Mouse (Mus musculus) midbrain, postnatal 0 days (tissue): ENCODE data around the gene Parp11. TPM values are rescaled to one million over a fixed set of nuclear protein-coding genes. Genes with fewer than 3 reads are reported as not detected.

Source experiments
- ATAC-seq: fragments of 200-750 bp; cut with Nextera tagmentation; 2 replicates; pipeline ENCODE4 v1.8.0; 2017; ENCODE audit warnings: moderate number of reproducible peaks, mild to moderate bottlenecking, moderate TSS enrichment, moderate library complexity; ENCODE audit not compliant: low FRiP score
- DNase-seq: peaks from one replicate; pipeline ENCODE4 v3.0.0-alpha.2; 2015; ENCODE audit warnings: low spot score
- H3K27ac ChIP-seq: fragments of 300-500 bp; sonication (generic); 2 replicates; pipeline ENCODE4 v1.5.1; 2014; ENCODE audit warnings: low read depth, mild to moderate bottlenecking, low read length, mixed read lengths
- H3K27me3 ChIP-seq: fragments of 300-500 bp; sonication (generic); 2 replicates; pipeline ENCODE4 v1.6.1; 2014; ENCODE audit warnings: low read length, control low read depth, mixed read lengths; ENCODE audit not compliant: insufficient read depth
- H3K36me3 ChIP-seq: fragments of 300-500 bp; sonication (generic); 2 replicates; pipeline ENCODE4 v1.6.1; 2014; ENCODE audit warnings: low read length, control low read depth, mixed read lengths; ENCODE audit not compliant: insufficient read depth
- H3K4me1 ChIP-seq: fragments of 300-500 bp; sonication (generic); 2 replicates; pipeline ENCODE4 v1.6.1; 2014; ENCODE audit warnings: mild to moderate bottlenecking, control low read depth, antibody characterized with exemption, low read length, mixed read lengths; ENCODE audit not compliant: insufficient read depth
- H3K4me2 ChIP-seq: fragments of 300-500 bp; sonication (generic); 2 replicates; pipeline ENCODE4 v1.6.1; 2014; ENCODE audit warnings: low read depth, mild to moderate bottlenecking, low read length, mixed read lengths; ENCODE audit not compliant: poor library complexity, severe bottlenecking
- H3K4me3 ChIP-seq: fragments of 300-500 bp; sonication (generic); 2 replicates; pipeline ENCODE4 v1.5.1; 2014; ENCODE audit warnings: low read depth, mild to moderate bottlenecking, low read length, moderate library complexity
- H3K9ac ChIP-seq: fragments of 300-500 bp; sonication (generic); replicated peaks from 2 replicates; pipeline ENCODE4 v1.6.1; 2014; ENCODE audit warnings: mild to moderate bottlenecking, low read length, moderate library complexity, mixed read lengths; ENCODE audit not compliant: poor library complexity, severe bottlenecking
- H3K9me3 ChIP-seq: fragments of 300-500 bp; sonication (generic); 2 replicates; pipeline ENCODE4 v1.6.1; 2016; ENCODE audit warnings: low read length, control low read depth
- CTCF ChIP-seq: IDR thresholded peaks from 2 replicates; pipeline ENCODE4 v1.5.1; 2016; ENCODE audit warnings: antibody characterized with exemption, mild to moderate bottlenecking
- WGBS: fragments of 180-500 bp; shearing (Covaris S2); extraction: QIAGEN DNeasy Blood & Tissue Kit; methylation state at CpG from one replicate; pipeline ENCODE4 v1.1.7; 2014; 5-methylcytosine and 5-hydroxymethylcytosine counted together
- polyA plus RNA-seq: library from polyadenylated mRNA; unstranded; fragments of >200 nt; fragmentation: Nextera tagmentation; extraction: Ambion mirVana; gene quantifications from 2 replicates; pipeline ENCODE4 v1.2.1, GENCODE M21; 2015
- total RNA-seq: library from RNA; depleted of rRNA; stranded (reverse); fragments of >200 nt; gene quantifications from 2 replicates; pipeline ENCODE4 v1.2.3, GENCODE M21; 2014

Gene Parp11
- total and polyA plus RNA-seq, 2 experiments from 2014 or later = 57.2 to 73.2 TPM

GRCm38 (mm10) chr6:127417525-127418184 is 29.0 kb upstream of the Parp11 start:
- Histone ChIP-seq H3K27ac (no peak overlapping the region), H3K9ac (no peak overlapping the region), H3K27me3 (no peaks in the 10 kb centered on the region), H3K4me3 (no peak overlapping the region), H3K4me1 (no peaks in the 10 kb centered on the region), H3K36me3 (no peaks in the 10 kb centered on the region), H3K9me3 (no peaks in the 10 kb centered on the region), H3K4me2 (no peak overlapping the region)
- 19% methylated on average over 12 of the region's 12 CpGs for WGBS
- peak; percentile 25 for DNase-seq
- TF ChIP-seq CTCF = no peak
- no peak for ATAC-seq

GRCm38 (mm10) chr6:127418322-127418721 is 28.3 kb upstream of the Parp11 start:
- Histone ChIP-seq H3K27me3 (no peaks in the 10 kb centered on the region), H3K4me2 (no peak overlapping the region), H3K36me3 (no peaks in the 10 kb centered on the region), H3K27ac (no peak overlapping the region), H3K4me3 (no peak overlapping the region), H3K4me1 (no peaks in the 10 kb centered on the region), H3K9me3 (no peaks in the 10 kb centered on the region), H3K9ac (no peak overlapping the region)
- no peak for DNase-seq
- ATAC-seq = no peak
- TF ChIP-seq CTCF = no peak
- WGBS = 63% methylated on average over 2 of the region's 2 CpGs

GRCm38 (mm10) chr6:127420115-127420514 is 26.5 kb upstream of the Parp11 start:
- H3K4me2 ChIP-seq = no peak overlapping the region
- H3K9me3 ChIP-seq = no peaks in the 10 kb centered on the region
- no peak overlapping the region for H3K4me3 ChIP-seq
- no peak for DNase-seq
- H3K9ac ChIP-seq = no peak overlapping the region
- no peaks in the 10 kb centered on the region for H3K4me1 ChIP-seq
- no peak overlapping the region for H3K27ac ChIP-seq
- 66% methylated on average over 2 of the region's 2 CpGs for WGBS
- no peaks in the 10 kb centered on the region for H3K36me3 ChIP-seq
- H3K27me3 ChIP-seq = no peaks in the 10 kb centered on the region
- no peak for ATAC-seq
- no peak for TF ChIP-seq CTCF

GRCm38 (mm10) chr6:127425095-127425494 is 21.5 kb upstream of the Parp11 start:
- no peak overlapping the region for H3K4me2 ChIP-seq
- no peak overlapping the region for H3K4me3 ChIP-seq
- no peaks in the 10 kb centered on the region for H3K36me3 ChIP-seq
- no peak for DNase-seq
- H3K9ac ChIP-seq = no peak overlapping the region
- no peak for ATAC-seq
- no peaks in the 10 kb centered on the region for H3K27me3 ChIP-seq
- H3K9me3 ChIP-seq = no peaks in the 10 kb centered on the region
- 70% methylated on average over 5 of the region's 5 CpGs for WGBS
- TF ChIP-seq CTCF = no peak
- H3K4me1 ChIP-seq = no peaks in the 10 kb centered on the region
- no peak overlapping the region for H3K27ac ChIP-seq

GRCm38 (mm10) chr6:127430716-127431115 is 15.9 kb upstream of the Parp11 start:
- WGBS = 57% methylated on average over 7 of the region's 7 CpGs
- Histone ChIP-seq H3K4me2 (no peak overlapping the region), H3K36me3 (no peaks in the 10 kb centered on the region)

GRCm38 (mm10) chr6:127431196-127431766 is 15.4 kb upstream of the Parp11 start:
- ATAC-seq = no peak
- Histone ChIP-seq H3K9me3 (no peaks in the 10 kb centered on the region), H3K4me2 (no peak overlapping the region), H3K4me1 (no peaks in the 10 kb centered on the region), H3K9ac (no peak overlapping the region), H3K36me3 (no peaks in the 10 kb centered on the region), H3K27ac (0 out of 2 replicates have a peak overlapping the region, but pooled peaks have one; percentile 14), H3K4me3 (no peak overlapping the region), H3K27me3 (no peaks in the 10 kb centered on the region)
- TF ChIP-seq CTCF = no peak
- no peak for DNase-seq
- WGBS = 35% methylated on average over 6 of the region's 6 CpGs

More at GRCm38 (mm10) chr6:127430716-127431115, 15.9 kb upstream of the Parp11 start:
- H3K9ac ChIP-seq = no peak overlapping the region
- no peaks in the 10 kb centered on the region for H3K4me1 ChIP-seq
- TF ChIP-seq CTCF = no peak
- no peaks in the 10 kb centered on the region for H3K9me3 ChIP-seq
- H3K27me3 ChIP-seq = no peaks in the 10 kb centered on the region
- no peak for ATAC-seq
- no peak overlapping the region for H3K27ac ChIP-seq
- H3K4me3 ChIP-seq = no peak overlapping the region
- DNase-seq = no peak
